Mouse (Mus musculus) effector memory CD4-positive, alpha-beta T cell, adult 5 months (primary cell): ENCODE data around the gene Olfr805. TPM values are rescaled to one million over a fixed set of nuclear protein-coding genes. Genes with fewer than 3 reads are reported as not detected.

Experiments
- polyA plus RNA-seq: library from polyadenylated mRNA; unstranded; fragments of 100-300 nt; shearing (Covaris generic); gene quantifications from one replicate; pipeline ENCODE4 v1.2.1, GENCODE M21; 2017

Gene Olfr805
- polyA plus RNA-seq: not detected

GRCm38 (mm10) chr10:129729275-129729674 lies at the start of gene Olfr805:
TSS of gene Olfr805 (minus strand) at chr10:129729375.

GRCm38 (mm10) chr10:129774338-129774737 lies 45.2 kb upstream of the Olfr805 start, which contains the start of gene Olfr809:
TSS of gene Olfr809 (plus strand) at chr10:129774638.

DNA sequence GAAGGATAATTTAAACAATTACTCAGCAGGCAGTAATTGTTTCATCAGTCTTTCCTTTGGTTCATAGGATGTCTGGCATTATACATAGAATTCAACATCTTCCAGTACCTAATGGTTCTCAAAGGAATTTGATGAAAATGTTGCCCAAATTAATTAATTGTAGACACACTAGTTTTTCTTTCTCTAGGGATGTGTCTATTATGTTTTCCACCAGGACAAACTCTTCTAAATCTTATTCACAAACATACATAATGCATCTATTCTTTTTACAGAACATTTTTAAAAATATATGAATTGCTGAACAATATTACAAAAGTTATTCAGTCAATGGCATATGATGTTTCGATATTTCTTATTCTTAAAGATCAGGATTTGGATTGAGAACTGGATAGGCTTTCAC lies 36.0 kb upstream of the Olfr805 start, which contains the start of gene Olfr808:
Olfr808 (plus strand) TSS at position 301 of the 400 bp plus-strand sequence.

DNA sequence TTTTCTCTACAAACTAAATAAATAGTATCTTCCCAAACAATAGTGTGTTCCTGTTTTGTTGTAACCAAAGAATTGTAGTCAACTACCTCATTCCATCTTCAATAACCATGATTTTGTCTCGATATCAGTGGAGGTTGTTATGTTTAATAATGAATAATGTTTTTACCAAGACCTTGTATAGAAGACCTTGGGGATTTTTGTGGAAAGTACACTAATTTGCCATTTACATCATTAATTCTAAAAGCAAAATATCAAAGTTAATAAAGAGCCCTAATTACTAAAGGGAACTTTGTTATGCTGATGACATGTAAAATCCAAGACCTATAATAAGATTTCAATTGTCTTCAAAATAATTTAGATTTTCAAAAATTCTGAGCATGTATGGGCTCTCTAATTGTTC lies 28.5 kb upstream of the Olfr805 start, which contains the start of gene Olfr807:
Olfr807 (minus strand) TSS at position 101 of the 400 bp plus-strand sequence.

DNA sequence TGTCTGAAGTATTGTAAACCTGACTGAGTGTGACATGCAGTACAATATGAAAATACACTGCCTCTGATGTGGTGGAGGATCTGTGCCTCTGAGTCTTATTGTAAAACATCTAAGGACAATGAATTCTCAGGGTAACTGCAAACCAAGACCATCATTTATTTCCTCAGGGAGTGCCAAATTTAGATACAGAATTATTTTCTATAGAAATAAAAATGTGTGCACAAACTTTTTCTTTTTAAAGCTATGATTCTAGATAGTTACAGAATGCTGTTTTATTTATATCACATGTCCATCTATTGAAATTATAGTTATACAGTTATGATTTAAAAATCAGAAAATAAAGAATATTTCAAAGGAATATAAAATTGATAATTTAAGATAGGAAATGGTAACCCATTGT lies 12.6 kb upstream of the Olfr805 start, which contains the start of gene Olfr806:
Olfr806 (minus strand) TSS at position 101 of the 400 bp plus-strand sequence.

DNA sequence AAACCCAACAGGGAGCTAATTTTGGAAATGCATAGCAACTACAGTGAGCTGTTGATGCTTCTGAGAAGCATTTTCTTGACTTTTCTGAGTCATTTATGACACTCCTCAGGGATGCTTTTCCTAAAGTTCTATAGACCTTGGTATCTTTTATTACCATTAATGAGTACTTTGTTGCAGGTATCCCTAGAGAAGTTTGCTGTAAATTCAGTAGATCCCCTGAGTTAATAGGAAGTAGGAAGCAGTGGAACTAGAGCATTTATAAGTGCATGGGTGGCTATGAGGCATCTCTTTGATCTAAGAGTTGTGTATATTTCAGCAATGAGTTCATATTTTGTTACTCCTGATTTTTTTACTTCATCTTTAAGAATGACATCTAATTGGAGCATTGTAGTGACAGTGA lies 26.3 kb downstream of the Olfr805 start, which contains the start of gene Olfr804:
Olfr804 (plus strand) TSS at position 301 of the 400 bp plus-strand sequence.

DNA sequence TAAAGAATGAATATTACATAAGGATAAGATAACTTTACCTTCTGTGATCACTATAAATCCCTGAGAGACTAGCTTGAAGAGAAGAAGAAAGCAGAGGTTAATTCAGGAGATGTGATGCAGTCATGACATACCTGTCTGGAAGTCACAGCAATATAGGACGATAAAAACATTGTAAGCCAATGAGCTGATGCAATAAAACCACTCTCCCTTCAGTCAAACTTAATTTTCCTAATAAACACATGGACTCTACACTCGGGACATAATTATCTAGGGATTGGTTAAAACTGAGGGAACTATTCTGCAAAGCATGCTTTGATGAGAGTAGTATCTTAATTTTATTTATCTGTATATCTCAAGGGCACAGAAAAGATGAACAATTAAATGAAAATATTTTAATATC lies 35.0 kb downstream of the Olfr805 start, which contains the start of gene Olfr803:
Olfr803 (minus strand) TSS at position 101 of the 400 bp plus-strand sequence.

DNA sequence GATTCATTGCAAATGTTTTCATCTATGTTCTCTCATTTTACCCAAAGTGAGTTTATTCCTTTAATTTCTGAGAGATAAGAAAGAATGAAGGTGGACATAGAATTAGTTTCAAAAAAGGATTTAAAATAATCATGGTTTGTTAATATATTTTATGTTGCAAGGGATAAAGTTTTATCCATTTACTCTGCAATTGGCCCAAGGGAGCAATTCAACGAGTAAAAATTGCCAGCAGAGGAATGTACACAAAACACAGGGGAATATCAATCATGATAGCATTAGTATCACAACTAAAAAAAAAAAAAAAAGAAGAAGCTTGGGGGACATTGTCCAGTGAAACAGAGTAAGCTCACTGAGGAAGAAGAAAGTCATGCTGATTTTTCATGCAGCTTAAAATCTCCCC lies 41.1 kb downstream of the Olfr805 start, which contains the start of gene Olfr802:
Olfr802 (minus strand) TSS at position 101 of the 400 bp plus-strand sequence.

DNA sequence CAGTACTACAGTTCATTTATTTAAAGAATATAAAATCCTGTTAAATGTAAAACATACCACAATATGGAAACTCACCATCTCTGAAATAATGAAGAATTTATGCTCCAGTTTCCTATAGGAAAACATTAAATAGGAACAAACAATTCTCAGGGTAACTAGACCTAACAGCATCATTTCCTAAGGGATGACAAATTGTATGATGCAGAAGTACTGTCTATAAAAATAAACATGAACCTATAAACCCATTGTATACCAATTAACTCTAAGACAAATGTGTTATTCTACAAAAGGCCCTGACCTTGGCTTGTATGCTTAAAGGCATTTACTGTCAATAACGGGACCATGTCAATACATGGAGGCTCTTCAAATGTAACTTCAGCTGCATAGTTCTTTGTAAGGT lies 55.4 kb downstream of the Olfr805 start, which contains the start of gene Olfr801:
Olfr801 (minus strand) TSS at position 101 of the 400 bp plus-strand sequence.

Other genes with a start within 250 kb of the Olfr805 start
- gene Olfr789, start 244.6 kb downstream of the Olfr805 start, polyA plus RNA-seq: not detected
- gene Olfr790, start 230.9 kb downstream of the Olfr805 start, polyA plus RNA-seq: not detected
- gene Olfr791, start 207.6 kb downstream of the Olfr805 start, polyA plus RNA-seq: not detected
- gene Olfr792, start 190.2 kb downstream of the Olfr805 start, polyA plus RNA-seq: not detected
- not detected for gene Olfr794, start 161.7 kb downstream of the Olfr805 start, polyA plus RNA-seq
- gene Olfr796, start 116.8 kb downstream of the Olfr805 start, polyA plus RNA-seq: not detected
- 0.14 TPM for gene Olfr798, start 101.4 kb downstream of the Olfr805 start, polyA plus RNA-seq
- gene Olfr799, start 91.9 kb downstream of the Olfr805 start, polyA plus RNA-seq: not detected
- not detected for gene Olfr800, start 71.7 kb downstream of the Olfr805 start, polyA plus RNA-seq
- gene Olfr801, start 55.5 kb downstream of the Olfr805 start, polyA plus RNA-seq: not detected
- not detected for gene Olfr802, start 41.2 kb downstream of the Olfr805 start, polyA plus RNA-seq
- not detected for gene Olfr803, start 35.1 kb downstream of the Olfr805 start, polyA plus RNA-seq
- gene Olfr804, start 26.2 kb downstream of the Olfr805 start, polyA plus RNA-seq: not detected
- 0.16 TPM for gene Olfr806, start 12.5 kb upstream of the Olfr805 start, polyA plus RNA-seq
- gene Olfr807, start 28.4 kb upstream of the Olfr805 start, polyA plus RNA-seq: not detected
- not detected for gene Olfr808, start 36.1 kb upstream of the Olfr805 start, polyA plus RNA-seq
- not detected for gene Olfr809, start 45.3 kb upstream of the Olfr805 start, polyA plus RNA-seq
- not detected for gene Olfr810, start 65.5 kb upstream of the Olfr805 start, polyA plus RNA-seq
- not detected for gene Olfr811, start 75.0 kb upstream of the Olfr805 start, polyA plus RNA-seq
- not detected for gene Olfr812, start 116.7 kb upstream of the Olfr805 start, polyA plus RNA-seq
- gene Olfr813, start 126.0 kb upstream of the Olfr805 start, polyA plus RNA-seq: not detected
- gene Olfr814, start 150.5 kb upstream of the Olfr805 start, polyA plus RNA-seq: 0.16 TPM
- not detected for gene Olfr815, start 176.5 kb upstream of the Olfr805 start, polyA plus RNA-seq
- 0.66 TPM for gene Olfr816, start 186.2 kb upstream of the Olfr805 start, polyA plus RNA-seq
- gene Olfr818, start 219.7 kb upstream of the Olfr805 start, polyA plus RNA-seq: not detected
- gene Olfr819, start 237.9 kb upstream of the Olfr805 start, polyA plus RNA-seq: not detected
- gene Olfr247, start 246.8 kb upstream of the Olfr805 start, polyA plus RNA-seq: not detected